Mouse (Mus musculus) embryonic fibroblast, embryonic 13.5 days (primary cell): ENCODE results near the gene Rsrc2. TPM values are rescaled to one million over a fixed set of nuclear protein-coding genes. Genes with fewer than 3 reads are reported as not detected.
"Not testable (repeated sequence)": the region's sequence is repeated elsewhere in the genome, so short reads cannot be mapped to it uniquely, and the experiment has no call there.

ENCODE experiments used
- H3K27ac ChIP-seq: 2 replicates; pipeline ENCODE4 v1.5.1; 2012; ENCODE audit warnings: low read length, control low read depth, inconsistent platforms; ENCODE audit not compliant: insufficient read depth
- H3K4me1 ChIP-seq: 2 replicates; pipeline ENCODE4 v1.6.1; 2011; ENCODE audit warnings: low read length; ENCODE audit not compliant: control insufficient read depth, insufficient read depth
- H3K4me3 ChIP-seq: 2 replicates; pipeline ENCODE4 v1.5.1; 2011; ENCODE audit warnings: mild to moderate bottlenecking, control low read depth, low read length; ENCODE audit not compliant: insufficient read depth
- CTCF ChIP-seq: IDR thresholded peaks from 2 replicates; pipeline ENCODE4 v1.5.1; 2011; ENCODE audit warnings: mild to moderate bottlenecking, control low read depth, low read length, moderate library complexity, borderline replicate concordance; ENCODE audit not compliant: insufficient read depth
- POLR2A ChIP-seq: IDR thresholded peaks from 2 replicates; pipeline ENCODE4 v1.6.1; 2011; ENCODE audit warnings: low read depth, mild to moderate bottlenecking, control low read depth, low read length, moderate library complexity
- polyA plus RNA-seq: library from polyadenylated mRNA; stranded (reverse); fragments of >200 nt; gene quantifications from 2 replicates; pipeline ENCODE4 v1.2.4, GENCODE M21; 2011; ENCODE audit warnings: low read depth; ENCODE audit not compliant: missing spikeins, insufficient read length

Rsrc2 gene
- polyA plus RNA-seq, 1 experiment, result 122 TPM

DNA sequence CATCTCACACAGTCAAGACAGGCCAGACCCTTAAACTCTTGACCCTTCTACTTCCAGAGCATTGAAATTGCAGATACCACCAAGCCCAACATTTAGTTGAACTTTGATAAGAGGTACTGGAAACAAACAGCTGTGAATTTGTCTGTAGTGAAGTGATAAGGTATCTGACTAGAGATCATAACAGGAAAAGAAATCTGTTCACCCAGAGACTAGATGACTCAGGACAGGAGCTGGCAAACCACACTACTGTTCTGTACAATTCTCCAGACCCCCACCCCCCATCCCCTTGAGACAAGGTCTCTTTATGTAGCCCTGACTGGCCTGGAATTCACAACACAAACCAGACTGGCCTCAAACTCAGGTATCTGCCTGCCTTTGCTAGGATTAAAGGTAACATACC is 3.0 kb downstream of the Rsrc2 start:
- TF ChIP-seq CTCF (no peak), POLR2A (no peak)
- no peak overlapping the region for H3K27ac ChIP-seq
- peaks cover 5% of the 10 kb centered on the region for H3K4me1 ChIP-seq
- H3K4me3 ChIP-seq, result peak overlapping the region; percentile 43

DNA sequence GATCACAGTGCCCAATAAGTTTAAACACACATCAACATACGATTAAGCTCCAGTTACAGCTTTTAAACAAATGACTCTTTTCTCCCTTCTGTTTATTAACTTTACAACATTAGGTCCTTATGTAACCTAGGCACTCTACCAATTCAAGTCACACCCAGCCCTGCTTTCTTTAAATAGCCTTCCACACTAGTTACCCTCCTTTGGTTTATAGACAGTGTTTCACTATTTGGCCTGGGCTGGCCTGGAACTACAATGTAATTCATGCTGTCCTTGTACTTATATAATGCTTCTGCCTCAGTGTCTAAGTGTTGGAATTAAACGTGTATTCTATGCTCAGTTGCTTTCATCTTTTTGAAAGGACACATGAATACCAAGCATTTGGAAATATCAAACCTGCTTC is 4.9 kb downstream of the Rsrc2 start:
- H3K27ac ChIP-seq, result no peak overlapping the region
- no peak for TF ChIP-seq CTCF
- no peak for TF ChIP-seq POLR2A
- no peaks in the 10 kb centered on the region; the same call in none of the 2 replicates for H3K4me1 ChIP-seq
- no peak overlapping the region for H3K4me3 ChIP-seq

- Histone ChIP-seq H3K4me3 (no peak overlapping the region), H3K4me1 (no peaks in the 10 kb centered on the region), H3K27ac (no peak overlapping the region)
- TF ChIP-seq CTCF (no peak), POLR2A (no peak)
Measured at GRCm38 (mm10) chr5:123730981-123731380, 18.2 kb downstream of the Rsrc2 start.

DNA sequence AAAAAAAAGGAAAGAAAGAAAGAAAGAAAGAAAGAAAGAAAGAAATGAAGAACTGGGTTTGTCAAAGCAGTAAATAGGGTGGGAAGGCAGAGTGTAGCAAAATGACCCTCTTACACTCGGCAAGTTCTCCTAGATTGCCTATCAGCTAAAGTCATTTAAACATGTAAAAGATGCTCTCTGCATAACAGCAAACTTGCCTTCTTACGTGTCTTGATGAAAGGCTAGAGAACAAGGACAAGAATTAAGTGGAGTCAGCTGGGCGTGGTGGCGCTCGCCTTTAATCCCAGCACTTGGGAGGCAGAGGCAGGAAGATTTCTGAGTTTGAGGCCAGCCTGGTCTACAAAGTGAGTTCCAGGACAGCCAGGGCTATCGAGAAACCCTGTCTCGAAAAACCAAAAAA is 25.4 kb downstream of the Rsrc2 start:
- H3K27ac ChIP-seq, H3K4me3 ChIP-seq, H3K4me1 ChIP-seq: not testable (repeated sequence)

GRCm38 (mm10) chr5:123720328-123721311 is 28.6 kb downstream of the Rsrc2 start, which contains the start of gene Zcchc8:
Gene Zcchc8, minus strand, starts transcription at chr5:123721100.
- H3K27ac ChIP-seq, result peak within 1 kb of the TSS; percentile 47; the same call in 1 of the 2 replicates
- H3K4me3 ChIP-seq, result peak within 1 kb of the TSS; percentile 91
- peaks cover 2% of the 10 kb centered on the region; the same call in 1 of the 2 replicates for H3K4me1 ChIP-seq
- TF ChIP-seq POLR2A (peak; percentile 78), CTCF (no peak)

DNA sequence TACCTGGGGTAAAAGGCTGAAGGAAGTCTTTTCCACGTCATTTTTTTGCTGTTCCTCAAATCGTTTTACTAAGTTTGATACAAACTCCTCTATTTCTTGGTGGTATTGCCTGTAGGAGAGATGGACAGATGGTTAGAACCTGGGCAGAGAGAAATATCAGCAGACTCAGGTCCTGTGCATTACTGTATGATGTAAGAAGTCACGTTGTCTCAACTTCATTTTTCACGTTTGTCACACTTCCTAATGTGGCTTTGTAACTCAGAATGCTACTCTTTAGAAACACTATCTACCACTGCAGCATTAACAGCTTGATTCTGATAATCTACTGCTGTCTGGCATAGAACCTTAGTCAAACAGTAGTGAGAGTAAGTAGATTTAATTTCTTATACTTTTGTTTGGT is 34.6 kb downstream of the Rsrc2 start:
- H3K27ac ChIP-seq, result no peak overlapping the region

GRCm38 (mm10) chr5:123713782-123714181 is 35.4 kb downstream of the Rsrc2 start:
- Histone ChIP-seq H3K4me3 (no peak overlapping the region), H3K27ac (no peak overlapping the region), H3K4me1 (peaks cover 2% of the 10 kb centered on the region; the same call in 1 of the 2 replicates)
- TF ChIP-seq POLR2A, result no peak

More for the DNA sequence above, 34.6 kb downstream of the Rsrc2 start:
- TF ChIP-seq CTCF, result no peak
- no peak for TF ChIP-seq POLR2A
- Histone ChIP-seq H3K4me3 (no peak overlapping the region), H3K4me1 (peaks cover 2% of the 10 kb centered on the region; the same call in 1 of the 2 replicates)

GRCm38 (mm10) chr5:123709571-123709970 is 39.6 kb downstream of the Rsrc2 start:
- Histone ChIP-seq H3K4me1 (no peaks in the 10 kb centered on the region), H3K27ac (no peak overlapping the region), H3K4me3 (no peak overlapping the region)
- no peak for TF ChIP-seq POLR2A
- TF ChIP-seq CTCF, result no peak

DNA sequence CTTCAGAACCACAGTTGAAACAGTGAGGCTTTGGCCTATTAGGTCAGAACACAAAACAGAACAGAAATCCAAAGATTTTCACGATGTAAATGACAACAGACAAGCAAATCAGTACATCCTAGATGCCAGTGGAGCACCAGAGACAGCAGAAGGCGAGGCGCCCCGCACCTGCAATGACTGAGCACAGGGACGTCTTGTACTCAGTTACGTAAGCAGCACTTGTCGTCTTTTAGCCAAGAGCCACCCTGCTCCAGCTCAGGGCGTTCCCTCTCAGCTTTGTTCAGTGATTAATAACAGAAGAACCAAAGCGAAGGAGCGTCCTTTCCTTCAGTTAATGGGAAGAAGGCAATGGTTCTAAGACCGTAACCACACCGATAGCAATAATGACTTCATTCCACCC is 40.6 kb downstream of the Rsrc2 start:
- Histone ChIP-seq H3K4me3 (no peak overlapping the region), H3K4me1 (no peaks in the 10 kb centered on the region), H3K27ac (no peak overlapping the region)
- TF ChIP-seq CTCF (no peak), POLR2A (no peak)

- no peak overlapping the region for H3K27ac ChIP-seq
- no peak for TF ChIP-seq POLR2A
- no peak for TF ChIP-seq CTCF
Measured at GRCm38 (mm10) chr5:123700625-123701024, 48.6 kb downstream of the Rsrc2 start.

More at GRCm38 (mm10) chr5:123700625-123701024, 48.6 kb downstream of the Rsrc2 start:
- H3K4me3 ChIP-seq, result no peak overlapping the region
- peaks cover 2% of the 10 kb centered on the region; the same call in 1 of the 2 replicates for H3K4me1 ChIP-seq
